8 mouse cellular contexts compared by ENCODE assay signal in genomic region chr11:113802456-113802855, GRCm38 (mm10). TPM values are rescaled to one million over a fixed set of nuclear protein-coding genes. Genes with fewer than 3 reads are reported as not detected.
DNase-seq lines count a peak whose midpoint lies in the region; ATAC-seq lines count a peak whose summit lies in the region.

No protein-coding gene starts in this region.

- H3K27me3 ChIP-seq in forebrain, embryonic 13.5 days, result no peaks in the 10 kb centered on the region
- no peaks in the 10 kb centered on the region for H3K27me3 ChIP-seq in forebrain, embryonic 11.5 days (ENCODE audit: control insufficient read depth, insufficient read depth, low read length)

- no peak overlapping the region for H3K4me2 ChIP-seq in forebrain, embryonic 13.5 days
- no peak overlapping the region for H3K4me2 ChIP-seq in forebrain, embryonic 11.5 days (ENCODE audit: low read depth, low read length, severe bottlenecking)

- ATAC-seq in forebrain, embryonic 13.5 days, result no peak
- no peak for ATAC-seq in forebrain, embryonic 11.5 days (replicated peaks; ENCODE audit: low FRiP score)

- no peak for DNase-seq in forebrain, embryonic 11.5 days (ENCODE audit: low spot score)
- peak; percentile 71 for DNase-seq in adrenal gland, postnatal 25 days
- peak; percentile 75 for DNase-seq in heart, postnatal 4 days
- peak; percentile 59 for DNase-seq in lung, postnatal 14 days
- DNase-seq in layer of hippocampus, postnatal 25 days (ENCODE audit: extremely low spot score in 1 of 2, low spot score in 1 of 2), result no peak
- no peak for DNase-seq in cerebellum, adult 8-10 months
- no peak for DNase-seq in layer of hippocampus, postnatal 14 days (ENCODE audit: low spot score in 2 of 2)

- H3K9ac ChIP-seq in forebrain, embryonic 13.5 days, result no peak overlapping the region
- H3K9ac ChIP-seq in forebrain, embryonic 11.5 days (ENCODE audit: low read length), result no peak overlapping the region

- no peaks in the 10 kb centered on the region for H3K36me3 ChIP-seq in forebrain, embryonic 13.5 days (ENCODE audit: poor library complexity, severe bottlenecking)
- H3K36me3 ChIP-seq in forebrain, embryonic 11.5 days (ENCODE audit: control insufficient read depth, insufficient read depth, low read length), result no peaks in the 10 kb centered on the region

- 0 out of 2 replicates have a peak overlapping the region, but pooled peaks have one; percentile 27 for H3K27ac ChIP-seq in forebrain, embryonic 13.5 days
- H3K27ac ChIP-seq in forebrain, embryonic 11.5 days (ENCODE audit: low read depth, low read length), result no peak overlapping the region

- H3K4me3 ChIP-seq in forebrain, embryonic 13.5 days, result no peak overlapping the region
- H3K4me3 ChIP-seq in forebrain, embryonic 11.5 days (ENCODE audit: low read depth, low read length), result no peak overlapping the region

- 64% methylated on average over 12 of the region's 12 CpGs for whole genome bisulfite sequencing in forebrain, embryonic 13.5 days
- WGBS in forebrain, embryonic 11.5 days, result 60% methylated on average over 12 of the region's 12 CpGs

- H3K9me3 ChIP-seq in forebrain, embryonic 13.5 days (replicated peaks), result no peaks in the 10 kb centered on the region
- H3K9me3 ChIP-seq in forebrain, embryonic 11.5 days (ENCODE audit: control insufficient read depth, low read length), result no peaks in the 10 kb centered on the region

- peaks cover 41% of the 10 kb centered on the region for H3K4me1 ChIP-seq in forebrain, embryonic 13.5 days
- H3K4me1 ChIP-seq in forebrain, embryonic 11.5 days (replicated peaks; ENCODE audit: control insufficient read depth, insufficient read depth, low read length), result peaks cover 23% of the 10 kb centered on the region

RNA-seq across cellular contexts. Expression of gene Cdc42ep4, which starts 50.8 kb away (rescaled TPM):
- 89.8 and 98.0 TPM in 2 replicates for polyA plus RNA-seq in forebrain, embryonic 13.5 days (2015; fragmentation: Nextera tagmentation; extraction: Ambion mirVana)
- polyA plus RNA-seq in forebrain, embryonic 11.5 days (2014; fragmentation: Nextera tagmentation; extraction: Ambion mirVana), result 78.5 and 88.6 TPM in 2 replicates
- 114 and 133 TPM in 2 replicates for total RNA-seq in adrenal gland, postnatal 25 days (2021)
- 10 to 100 TPM; 18.7 to 20.7 TPM for total RNA-seq in heart, postnatal 4 days (2021)
- 10 to 100 TPM; 41.4 to 41.8 TPM for total RNA-seq in layer of hippocampus, postnatal 25 days (2021)
- total RNA-seq in layer of hippocampus, postnatal 14 days (2021), result 10 to 100 TPM; 42.1 to 46.9 TPM

Comparison
In these comparisons a context has a peak if more than half of its experiments do, and no peak if none do; other contexts are left out.
1. DNase-seq: peak in adrenal gland, postnatal 25 days (single experiment), heart, postnatal 4 days (single experiment) and lung, postnatal 14 days (single experiment); none in forebrain, embryonic 11.5 days (single experiment), layer of hippocampus, postnatal 25 days (0 of 2), cerebellum, adult 8-10 months (single experiment) and layer of hippocampus, postnatal 14 days (0 of 2).